Mouse (Mus musculus) testis, postnatal 14 days (tissue): Measurements from ENCODE around the gene Tmem72.

Experiments
- DNase-seq: peaks from one replicate; pipeline ENCODE4 v3.0.0; 2021; ENCODE audit warnings: low spot score

The Tmem72 gene

DNA sequence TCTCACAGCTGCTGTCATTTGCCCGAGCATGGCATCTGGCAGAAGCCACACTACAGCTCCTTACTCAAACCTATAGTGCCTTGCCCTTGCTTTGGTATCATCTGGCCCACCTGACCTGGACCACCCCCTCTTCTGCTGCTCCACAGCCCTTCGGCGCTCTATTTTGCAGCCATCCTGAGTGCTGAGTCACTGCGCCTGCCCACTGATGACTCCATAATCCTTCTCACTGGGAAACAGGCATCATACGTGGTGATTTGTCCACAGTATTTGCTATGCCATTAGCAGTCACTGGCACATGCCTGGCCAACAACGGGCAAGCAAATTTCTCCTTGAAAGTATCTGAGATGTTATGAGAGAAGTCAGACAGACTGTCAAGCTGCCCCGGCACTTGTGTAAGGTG, 66.9 kb downstream of the Tmem72 start:
- DNase-seq, result no peak

DNA sequence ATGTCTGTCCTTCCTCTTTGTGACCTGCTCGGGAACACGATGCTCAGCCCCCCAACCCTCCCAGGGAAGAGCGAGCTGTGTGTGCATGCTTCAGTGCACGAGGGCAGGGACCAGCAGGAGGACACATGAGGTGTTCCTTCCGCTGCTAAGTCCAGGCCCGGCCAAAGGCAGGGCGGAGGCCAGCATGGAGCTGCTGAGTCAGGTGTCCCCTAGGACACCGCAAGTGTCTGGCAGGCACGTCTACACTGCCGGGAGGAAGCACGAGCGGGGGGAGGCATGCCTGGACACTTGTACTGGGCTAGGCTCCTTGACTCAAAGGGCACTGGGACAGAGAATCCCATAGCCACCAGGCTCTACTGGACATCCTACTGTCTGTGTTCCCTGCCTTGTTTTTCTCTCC, 69.0 kb downstream of the Tmem72 start:
- no peak for DNase-seq

DNA sequence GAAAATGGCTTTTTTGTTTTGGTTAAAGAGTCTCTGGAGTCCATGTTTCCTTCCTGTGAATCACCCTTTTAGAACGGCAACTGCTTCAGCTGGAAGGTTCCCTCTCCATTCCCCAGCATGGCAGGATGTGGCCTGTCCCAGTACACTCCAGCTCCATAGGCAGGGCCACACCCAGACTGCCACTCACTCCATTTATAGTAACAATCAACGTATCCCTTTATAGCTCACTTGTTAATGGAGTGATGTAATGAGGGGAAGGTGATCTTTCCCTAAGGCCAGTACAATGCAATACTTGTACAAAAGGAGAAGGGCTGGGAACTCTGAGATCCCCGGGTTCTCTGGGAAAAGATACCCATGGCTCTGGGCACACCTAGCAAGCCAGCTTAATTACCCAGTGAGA, 72.4 kb downstream of the Tmem72 start:
- no peak for DNase-seq

DNA sequence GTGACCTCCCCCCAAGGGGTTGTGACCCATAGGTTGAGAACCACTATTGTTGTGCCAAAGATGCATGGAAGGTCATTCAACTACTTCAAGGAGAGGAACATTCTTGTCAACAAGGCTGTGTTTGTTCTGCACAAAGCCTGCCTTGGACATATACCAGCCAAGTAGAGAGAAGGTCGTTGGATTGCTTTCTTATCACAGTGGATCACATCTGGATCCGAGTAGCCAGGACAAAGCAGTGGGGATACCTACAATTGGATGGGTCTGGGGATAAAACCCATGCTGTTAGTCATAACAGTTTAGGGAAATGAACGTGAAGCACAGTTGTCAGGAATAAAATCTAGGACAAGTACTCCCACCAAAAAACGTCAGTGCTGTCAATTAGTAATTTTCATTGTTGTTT, 72.8 kb downstream of the Tmem72 start:
- no peak for DNase-seq

GRCm38 (mm10) chr6:116642942-116643341, 73.8 kb downstream of the Tmem72 start:
- DNase-seq, result no peak

DNA sequence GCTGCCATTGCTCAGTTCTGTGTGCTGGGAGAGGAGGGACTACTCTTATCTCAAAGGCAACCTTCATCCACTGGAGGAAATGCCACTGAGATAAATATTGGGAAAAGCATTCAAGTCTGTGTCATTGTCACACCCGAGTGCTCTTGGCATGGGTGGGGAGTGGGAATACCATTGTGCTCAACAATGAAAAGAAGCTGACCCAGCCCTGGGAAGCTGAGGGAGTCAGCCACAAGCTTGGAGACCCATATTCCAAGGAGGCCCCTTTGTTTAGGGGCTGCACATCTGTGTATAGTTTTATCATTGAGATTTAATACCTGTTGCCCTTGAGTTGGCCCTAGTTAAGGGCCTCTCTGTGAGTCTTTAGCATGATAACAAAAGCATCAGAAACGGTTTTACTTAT, 77.0 kb downstream of the Tmem72 start:
- no peak for DNase-seq

DNA sequence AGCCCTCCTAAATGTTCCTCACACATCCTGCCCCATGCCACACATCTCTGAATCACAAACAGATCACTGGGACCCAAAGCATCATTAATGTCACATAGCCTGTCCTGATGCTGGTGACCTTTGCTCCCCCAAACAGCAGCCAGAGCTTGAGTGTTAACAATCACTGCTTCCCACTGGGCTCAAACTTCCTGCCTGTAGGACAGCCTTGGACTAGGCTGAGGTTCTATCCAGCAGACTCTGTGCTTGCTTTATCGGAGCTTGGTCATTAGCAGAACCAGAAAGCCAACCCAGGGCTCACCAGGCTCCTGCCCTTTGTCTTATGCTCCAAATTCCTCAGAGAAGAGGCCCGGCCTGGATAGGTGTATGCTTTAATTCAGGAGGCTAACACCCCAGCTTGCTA, 77.8 kb downstream of the Tmem72 start:
- DNase-seq, result no peak

DNA sequence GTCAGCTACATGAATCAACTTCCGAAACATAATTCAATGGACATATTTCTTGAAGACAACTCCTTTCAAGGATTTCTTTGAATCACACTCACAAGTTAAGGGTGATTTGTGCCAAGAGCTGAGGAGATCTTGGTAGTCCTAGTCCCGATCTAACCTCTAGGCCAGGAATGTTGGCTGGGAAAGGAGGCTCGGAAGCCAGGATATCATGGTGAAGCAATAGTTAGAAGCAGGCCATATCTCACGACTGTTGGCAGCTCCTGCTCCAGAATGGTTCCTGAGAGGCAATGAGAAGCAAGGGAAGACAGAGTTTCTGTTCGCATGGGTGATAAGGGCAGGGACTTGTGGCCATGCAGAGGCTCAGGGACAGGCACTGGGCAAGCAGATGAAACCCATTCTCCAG, 79.2 kb downstream of the Tmem72 start:
- DNase-seq, result no peak

- DNase-seq, result no peak
These were observed 80.0 kb downstream of the Tmem72 start for GRCm38 (mm10) chr6:116636581-116637235.

DNA sequence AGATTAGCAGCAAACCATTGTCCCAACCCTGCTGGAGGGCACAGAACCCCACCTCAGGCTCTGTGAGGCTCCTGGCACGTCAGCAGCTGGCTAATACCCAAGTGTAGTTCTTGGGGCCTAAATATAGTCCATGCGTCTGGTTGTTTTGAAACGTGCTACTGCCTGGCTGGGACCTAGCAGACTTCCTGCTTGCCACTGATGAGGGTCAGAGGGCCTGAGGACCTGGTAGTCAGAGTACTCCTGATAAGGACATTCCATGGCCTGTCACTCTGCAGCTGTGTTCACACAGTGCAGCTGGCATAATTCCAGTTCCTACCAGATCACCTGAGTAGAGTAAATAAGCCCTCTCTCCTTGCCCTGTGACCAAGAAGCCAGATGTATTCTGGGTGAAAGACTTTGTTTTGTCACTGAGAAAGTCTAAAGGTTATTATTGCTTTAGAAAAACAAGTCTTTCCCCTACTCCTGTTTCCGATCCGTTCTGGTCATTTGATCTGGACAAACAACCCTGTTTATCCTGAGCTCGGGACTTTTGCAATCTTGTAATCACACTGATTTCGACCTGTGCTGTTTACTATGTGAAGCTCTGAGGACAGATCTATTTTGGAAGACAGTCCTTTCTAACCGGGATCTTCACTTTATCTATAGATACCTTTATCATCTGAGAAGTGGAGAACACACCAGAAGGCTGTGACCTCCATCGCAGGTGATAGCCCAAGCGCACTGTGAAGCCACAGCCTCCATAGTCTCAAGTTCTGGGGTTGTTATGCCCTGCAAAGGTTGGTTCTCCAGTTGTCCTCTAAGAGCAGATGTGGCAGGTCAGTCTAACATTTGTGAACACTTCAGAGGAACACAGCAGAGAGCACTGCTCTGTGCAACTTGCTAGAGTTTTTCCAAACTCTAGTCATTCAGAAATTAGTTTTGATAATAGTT, 81.2 kb downstream of the Tmem72 start:
- DNase-seq, result no peak

DNA sequence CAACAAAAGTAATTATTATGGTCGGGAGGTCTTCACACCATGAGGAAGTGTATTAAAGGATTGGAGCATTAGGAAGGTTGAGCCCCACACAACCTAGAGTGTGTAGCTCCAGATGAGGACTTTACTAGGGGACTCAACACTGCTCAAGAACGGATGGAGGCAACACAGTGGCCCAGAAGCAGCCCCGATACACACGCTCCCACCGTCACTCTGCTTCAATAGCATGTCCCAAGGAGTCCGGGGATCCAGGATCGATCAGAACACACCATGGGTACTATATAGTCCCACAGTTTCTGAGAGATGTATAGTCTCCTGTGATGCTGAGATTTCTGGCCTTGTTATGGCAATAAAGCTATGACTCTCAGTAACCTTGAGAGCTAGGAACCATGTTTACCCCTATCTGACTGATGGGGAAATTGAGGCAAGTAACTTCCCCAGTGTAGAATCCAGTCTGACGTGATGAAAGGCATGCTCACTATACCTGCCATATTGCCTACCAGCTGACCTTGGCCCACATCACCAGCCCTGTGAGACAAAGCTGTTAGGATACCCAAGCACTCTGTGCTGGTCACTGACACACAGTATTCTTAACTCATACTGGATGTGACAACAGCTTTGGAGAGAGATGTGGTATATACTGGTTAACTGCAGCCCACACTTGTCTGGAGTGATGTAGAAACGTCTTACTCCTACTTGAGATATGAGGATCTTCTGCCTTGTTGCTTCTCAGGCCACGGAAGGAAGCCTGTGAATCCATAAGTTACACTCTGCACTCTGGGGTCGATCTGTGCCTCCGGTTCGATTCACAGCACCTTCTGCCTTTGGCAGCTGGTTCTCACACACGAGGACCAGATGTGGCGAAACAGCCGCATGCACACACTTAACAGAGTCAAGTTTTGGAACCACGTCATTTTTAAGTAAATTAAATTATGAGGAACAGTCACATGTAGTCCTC, 82.7 kb downstream of the Tmem72 start:
- no peak for DNase-seq

DNA sequence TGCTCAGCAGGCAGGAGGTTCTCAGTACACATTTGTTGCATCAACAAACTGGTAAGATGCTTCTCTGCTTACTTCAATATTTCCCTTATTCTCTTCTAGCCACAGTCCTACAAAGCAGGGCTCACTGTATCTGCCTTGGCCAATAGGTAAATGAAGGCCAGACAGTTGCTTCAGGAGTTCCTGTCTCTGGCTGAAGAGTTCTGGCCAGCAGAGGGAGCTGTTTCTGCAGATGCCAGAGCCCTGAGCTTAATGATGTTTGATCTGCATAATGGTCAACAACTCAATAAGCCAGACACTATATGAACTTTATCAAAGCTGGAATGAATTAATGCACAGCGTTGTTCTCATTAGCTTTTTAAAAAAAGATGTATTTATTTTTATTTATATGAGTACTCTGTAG, 84.6 kb downstream of the Tmem72 start:
- DNase-seq, result no peak

DNA sequence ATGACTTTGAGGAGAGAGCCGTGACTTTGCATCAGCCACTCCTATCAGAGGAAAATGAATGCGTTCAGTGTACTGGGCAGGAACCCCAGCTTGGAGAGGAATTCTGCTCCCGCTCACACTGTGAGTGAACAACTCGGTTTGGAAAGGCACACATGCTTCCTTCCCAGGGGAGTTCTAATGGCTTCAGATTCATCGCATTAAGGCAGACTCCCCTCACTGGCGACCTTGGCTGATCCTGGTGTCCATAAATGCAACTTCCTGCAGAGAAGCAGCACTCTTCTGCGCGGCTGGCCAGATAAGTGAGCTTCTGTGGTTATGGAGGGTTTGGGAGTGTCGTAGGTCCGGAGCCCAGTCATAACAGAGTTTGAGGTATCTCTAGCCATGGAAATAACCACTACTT, 86.9 kb downstream of the Tmem72 start:
- DNase-seq, result no peak
